17 mouse cellular contexts compared by ENCODE assay signal in genomic region chr9:44238501-44239190, GRCm38 (mm10). TPM values are rescaled to one million over a fixed set of nuclear protein-coding genes. Genes with fewer than 3 reads are reported as not detected.
A peak's percentile ranks its signal among the peaks of the same experiment; 100 is the strongest.
DNase-seq lines count a peak whose midpoint lies in the region; ATAC-seq lines count a peak whose summit lies in the region.
"Had no signal": no experiment of that assay in that cellular context is flagged by ENCODE, and none has a peak within 500 bp of the region (broad histone marks: within the 10 kb centered on the region; RNA-seq: fewer than 3 reads in every experiment).

No protein-coding gene starts in this region.

- peak; percentile 19 to 34 for DNase-seq in B cell, adult 2 months
- peak; percentile 87 for DNase-seq in CD4-positive helper T cell, adult 2 months (ENCODE audit: low read depth, low spot score)
- peak; percentile 91 for DNase-seq in induced T-regulatory cell, adult 2 months (ENCODE audit: low read depth)
- peak; percentile 80 to 83 for DNase-seq in thymus, postnatal 10 days (ENCODE audit: low spot score in 2 of 2)
- no peak for DNase-seq in cerebellum, adult 11 months
- no peak for DNase-seq in forebrain, embryonic 10.5 days (ENCODE audit: extremely low spot score, low spot score)
- DNase-seq: cerebellum, adult 9-11 months; kidney, adult 11 months; layer of hippocampus, adult 9-11 months had no signal

- no peaks in the 10 kb centered on the region for H3K27me3 ChIP-seq in forebrain, embryonic 10.5 days (ENCODE audit: poor library complexity, severe bottlenecking)
- no peaks in the 10 kb centered on the region for H3K27me3 ChIP-seq in kidney, embryonic 15.5 days
- H3K27me3 ChIP-seq: forebrain, embryonic 12.5 days; hindbrain, embryonic 15.5 days; limb, embryonic 13.5 days; neural tube, embryonic 15.5 days; Patski had no signal

- H3K36me3 ChIP-seq in forebrain, embryonic 10.5 days (replicated peaks) = no peaks in the 10 kb centered on the region
- no peaks in the 10 kb centered on the region for H3K36me3 ChIP-seq in kidney, embryonic 15.5 days
- H3K36me3 ChIP-seq: forebrain, embryonic 12.5 days; hindbrain, embryonic 15.5 days; limb, embryonic 13.5 days; neural tube, embryonic 15.5 days had no signal

- WGBS in forebrain, embryonic 10.5 days = 80% methylated on average over 17 of the region's 17 CpGs
- WGBS in kidney, embryonic 15.5 days = 79% methylated on average over 17 of the region's 17 CpGs

- H3K9ac ChIP-seq in kidney, embryonic 15.5 days = no peak overlapping the region
- H3K9ac ChIP-seq: forebrain, embryonic 12.5 days; hindbrain, embryonic 15.5 days; limb, embryonic 13.5 days; liver, embryonic 14.5 days; neural tube, embryonic 15.5 days had no signal

- no peak overlapping the region for H3K4me3 ChIP-seq in forebrain, embryonic 10.5 days
- H3K4me3 ChIP-seq in kidney, embryonic 15.5 days (replicated peaks) = no peak overlapping the region
- H3K4me3 ChIP-seq: forebrain, embryonic 12.5 days; hindbrain, embryonic 15.5 days; limb, embryonic 13.5 days; neural tube, embryonic 15.5 days had no signal

- no peak overlapping the region for H3K4me2 ChIP-seq in kidney, embryonic 15.5 days
- H3K4me2 ChIP-seq: forebrain, embryonic 12.5 days; hindbrain, embryonic 15.5 days; limb, embryonic 13.5 days; neural tube, embryonic 15.5 days had no signal

- peaks cover 16% of the 10 kb centered on the region for H3K4me1 ChIP-seq in forebrain, embryonic 10.5 days
- peaks cover 25% of the 10 kb centered on the region for H3K4me1 ChIP-seq in kidney, embryonic 15.5 days

- ATAC-seq in kidney, embryonic 15.5 days (replicated peaks; ENCODE audit: low FRiP score) = no peak
- ATAC-seq: Patski had no signal

- no peak overlapping the region for H3K27ac ChIP-seq in forebrain, embryonic 10.5 days
- no peak overlapping the region for H3K27ac ChIP-seq in kidney, embryonic 15.5 days
- H3K27ac ChIP-seq: forebrain, embryonic 12.5 days; hindbrain, embryonic 15.5 days; limb, embryonic 13.5 days; liver, embryonic 14.5 days; neural tube, embryonic 15.5 days had no signal

- H3K9me3 ChIP-seq in forebrain, embryonic 10.5 days = no peaks in the 10 kb centered on the region
- H3K9me3 ChIP-seq in kidney, embryonic 15.5 days (replicated peaks) = no peaks in the 10 kb centered on the region
- H3K9me3 ChIP-seq: forebrain, embryonic 12.5 days; hindbrain, embryonic 15.5 days; limb, embryonic 13.5 days; neural tube, embryonic 15.5 days had no signal

RNA-seq across cellular contexts. Expression of gene Ccdc153, which starts 1.8 kb away (rescaled TPM):
- polyA plus RNA-seq in forebrain, embryonic 10.5 days (2016; fragmentation: Nextera tagmentation; extraction: Ambion mirVana) = not detected in 2 replicates
- polyA plus RNA-seq in kidney, embryonic 15.5 days (2015; fragmentation: Nextera tagmentation; extraction: Ambion mirVana) = not detected in 2 replicates
- polyA plus RNA-seq: forebrain, embryonic 12.5 days; hindbrain, embryonic 15.5 days; limb, embryonic 13.5 days; liver, embryonic 14.5 days; neural tube, embryonic 15.5 days; Patski; stomach, embryonic 14.5 days had no signal

RNA-seq across cellular contexts. Expression of gene Cbl, which starts 4.8 kb away (rescaled TPM):
- polyA plus RNA-seq in forebrain, embryonic 10.5 days (2016; fragmentation: Nextera tagmentation; extraction: Ambion mirVana) = 21.3 and 23.8 TPM in 2 replicates
- polyA plus RNA-seq in kidney, embryonic 15.5 days (2015; fragmentation: Nextera tagmentation; extraction: Ambion mirVana) = 18.6 and 22.9 TPM in 2 replicates

RNA-seq across cellular contexts. Expression of gene Pdzd3, which starts 12.6 kb away (rescaled TPM):
- polyA plus RNA-seq in forebrain, embryonic 10.5 days (2016; fragmentation: Nextera tagmentation; extraction: Ambion mirVana) = 0.06 TPM in 1 of 2 replicates, not detected in the other
- 7.8 and 8.5 TPM in 2 replicates for polyA plus RNA-seq in kidney, embryonic 15.5 days (2015; fragmentation: Nextera tagmentation; extraction: Ambion mirVana)

RNA-seq across cellular contexts. Expression of gene Nlrx1, which starts 29.8 kb away (rescaled TPM):
- 2.8 and 2.9 TPM in 2 replicates for polyA plus RNA-seq in forebrain, embryonic 10.5 days (2016; fragmentation: Nextera tagmentation; extraction: Ambion mirVana)
- 6.5 and 7.9 TPM in 2 replicates for polyA plus RNA-seq in kidney, embryonic 15.5 days (2015; fragmentation: Nextera tagmentation; extraction: Ambion mirVana)

RNA-seq across cellular contexts. Expression of gene Abcg4, which starts 49.8 kb away (rescaled TPM):
- polyA plus RNA-seq in forebrain, embryonic 10.5 days (2016; fragmentation: Nextera tagmentation; extraction: Ambion mirVana) = 5.3 and 7.2 TPM in 2 replicates
- 2.5 and 3.4 TPM in 2 replicates for polyA plus RNA-seq in kidney, embryonic 15.5 days (2015; fragmentation: Nextera tagmentation; extraction: Ambion mirVana)

Comparison
In these comparisons a context has a peak if more than half of its experiments do, and no peak if none do; other contexts are left out.
1. DNase-seq: peak in B cell, adult 2 months (2 of 2), CD4-positive helper T cell, adult 2 months (single experiment), induced T-regulatory cell, adult 2 months (single experiment) and thymus, postnatal 10 days (2 of 2); none in cerebellum, adult 11 months (single experiment) and forebrain, embryonic 10.5 days (single experiment).